Mouse (Mus musculus) heart, embryonic 11.5 days (tissue): ENCODE measurements around the gene Doc2b. TPM values are rescaled to one million over a fixed set of nuclear protein-coding genes. Genes with fewer than 3 reads are reported as not detected.
A peak's percentile ranks its signal among the peaks of the same experiment; 100 is the strongest.

Source experiments
- ATAC-seq: fragments of 200-750 bp; cut with Nextera tagmentation; replicated peaks from 2 replicates; pipeline ENCODE4 v1.8.0; 2017; ENCODE audit warnings: moderate library complexity; ENCODE audit not compliant: insufficient number of reproducible peaks, low FRiP score, low TSS enrichment
- H3K27ac ChIP-seq: fragments of 300-500 bp; sonication (generic); 2 replicates; pipeline ENCODE4 v1.5.1; 2014; ENCODE audit warnings: mild to moderate bottlenecking, low read depth, low read length
- H3K27me3 ChIP-seq: fragments of 300-500 bp; sonication (generic); 2 replicates; pipeline ENCODE4 v1.6.1; 2014; ENCODE audit warnings: mild to moderate bottlenecking, low read length, mixed read lengths; ENCODE audit not compliant: control insufficient read depth, insufficient read depth
- H3K36me3 ChIP-seq: fragments of 300-500 bp; sonication (generic); 2 replicates; pipeline ENCODE4 v1.6.1; 2014; ENCODE audit warnings: mild to moderate bottlenecking, low read length, moderate library complexity, mixed read lengths; ENCODE audit not compliant: control insufficient read depth, insufficient read depth
- H3K4me1 ChIP-seq: fragments of 300-500 bp; sonication (generic); 2 replicates; pipeline ENCODE4 v1.6.1; 2014; ENCODE audit warnings: low read length; ENCODE audit not compliant: control insufficient read depth, insufficient read depth
- H3K4me2 ChIP-seq: fragments of 300-500 bp; sonication (generic); 2 replicates; pipeline ENCODE4 v1.6.1; 2014; ENCODE audit warnings: mild to moderate bottlenecking, moderate library complexity
- H3K4me3 ChIP-seq: fragments of 300-500 bp; sonication (generic); 2 replicates; pipeline ENCODE4 v1.5.1; 2014; ENCODE audit warnings: low read depth, low read length
- H3K9ac ChIP-seq: fragments of 300-500 bp; sonication (generic); 2 replicates; pipeline ENCODE4 v1.6.1; 2014; ENCODE audit warnings: mild to moderate bottlenecking, low read depth, low read length, moderate library complexity
- H3K9me3 ChIP-seq: fragments of 300-500 bp; sonication (generic); replicated peaks from 2 replicates; pipeline ENCODE4 v1.6.1; 2016; ENCODE audit warnings: low read length; ENCODE audit not compliant: control insufficient read depth
- WGBS: fragments of 180-500 bp; shearing (Covaris S2); extraction: QIAGEN DNeasy Blood & Tissue Kit; methylation state at CpG from one replicate; pipeline ENCODE4 v1.1.7; 2014; ENCODE audit not compliant: insufficient replicate concordance; 5-methylcytosine and 5-hydroxymethylcytosine counted together
- polyA plus RNA-seq: library from polyadenylated mRNA; unstranded; fragments of >200 nt; fragmentation: Nextera tagmentation; extraction: Ambion mirVana; gene quantifications from 2 replicates; pipeline ENCODE4 v1.2.1, GENCODE M21; 2014

Doc2b gene
- polyA plus RNA-seq, 1 experiment from 2014 or later = 0.14 TPM

DNA sequence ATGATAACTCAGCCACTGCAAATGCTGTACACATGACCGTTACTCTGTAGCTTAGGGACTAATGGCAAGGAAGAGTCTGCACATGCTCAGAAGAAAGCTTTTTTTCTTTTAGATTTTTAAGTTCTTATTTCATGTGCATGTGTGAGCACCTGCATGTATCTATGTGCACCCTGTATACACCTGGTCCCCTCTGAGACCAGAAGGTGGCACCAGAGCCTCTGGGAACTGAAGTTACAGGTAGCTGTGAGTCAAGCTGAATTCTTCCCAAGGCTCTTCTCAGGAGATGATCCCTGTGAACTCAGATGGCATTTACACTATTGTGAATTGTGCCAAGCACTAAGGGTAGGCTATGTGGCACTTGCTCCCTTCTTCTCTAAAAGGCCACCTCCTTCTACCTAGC lies 19.9 kb downstream of the Doc2b start:
- H3K4me3 ChIP-seq = no peak overlapping the region
- H3K36me3 ChIP-seq = no peaks in the 10 kb centered on the region
- no peak overlapping the region for H3K4me2 ChIP-seq
- no peak overlapping the region for H3K27ac ChIP-seq
- H3K9me3 ChIP-seq = no peaks in the 10 kb centered on the region
- 83% methylated on average over 1 of the region's 1 CpGs for WGBS
- no peaks in the 10 kb centered on the region for H3K4me1 ChIP-seq
- ATAC-seq = no peak
- H3K27me3 ChIP-seq = no peaks in the 10 kb centered on the region
- no peak overlapping the region for H3K9ac ChIP-seq

DNA sequence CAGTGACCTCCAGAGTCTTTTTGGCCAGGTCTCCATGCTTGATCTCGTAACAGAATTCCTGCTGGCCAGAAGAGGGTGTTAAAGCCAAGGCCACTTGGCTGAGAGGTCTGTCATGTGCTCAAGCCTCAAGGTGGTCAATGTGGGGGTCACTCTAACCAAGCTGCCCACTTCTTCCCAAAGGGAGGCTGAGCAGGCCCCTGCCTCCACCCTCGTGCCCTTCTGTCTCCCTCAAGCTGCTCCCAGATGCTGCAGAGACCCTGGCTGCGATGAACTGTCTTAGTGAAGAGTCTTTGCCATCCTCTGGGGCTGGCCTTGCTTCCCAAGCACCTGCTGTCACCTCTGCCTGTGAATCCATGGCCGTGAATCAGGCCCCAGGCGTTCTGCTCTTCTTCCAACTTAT lies 23.3 kb downstream of the Doc2b start:
- no peak overlapping the region for H3K4me2 ChIP-seq
- H3K27me3 ChIP-seq = no peaks in the 10 kb centered on the region
- H3K27ac ChIP-seq = no peak overlapping the region
- no peak overlapping the region for H3K9ac ChIP-seq
- H3K4me3 ChIP-seq = no peak overlapping the region
- H3K4me1 ChIP-seq = no peaks in the 10 kb centered on the region
- WGBS = 69% methylated on average over 5 of the region's 5 CpGs
- no peaks in the 10 kb centered on the region for H3K36me3 ChIP-seq
- no peaks in the 10 kb centered on the region for H3K9me3 ChIP-seq
- no peak for ATAC-seq

DNA sequence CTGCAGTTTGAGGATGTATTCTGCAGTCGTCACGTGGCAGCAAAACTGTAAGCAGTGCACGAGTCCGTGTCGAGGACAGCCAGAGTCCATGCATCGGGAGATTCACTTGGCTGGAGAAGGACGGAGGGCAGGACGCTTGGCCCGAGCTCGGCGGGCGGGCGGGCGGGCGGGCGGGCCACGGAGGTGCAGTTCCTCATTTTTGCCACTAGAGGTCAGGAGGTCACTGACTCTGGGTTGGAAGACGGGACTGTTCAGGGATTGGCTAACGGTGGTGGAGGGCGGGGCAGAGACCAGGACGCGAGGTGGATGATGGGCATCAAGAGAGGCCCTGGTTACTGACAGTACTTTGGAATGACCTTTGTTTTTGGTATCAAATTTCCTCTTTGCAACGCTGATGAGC lies 26.6 kb downstream of the Doc2b start:
- ATAC-seq = peak; percentile 82
- peaks cover 15% of the 10 kb centered on the region for H3K36me3 ChIP-seq
- peak overlapping the region; percentile 29 for H3K4me2 ChIP-seq
- under 1% methylated on average over 23 of the region's 23 CpGs for WGBS
- no peaks in the 10 kb centered on the region for H3K4me1 ChIP-seq
- no peak overlapping the region for H3K4me3 ChIP-seq
- H3K27me3 ChIP-seq = no peaks in the 10 kb centered on the region
- no peaks in the 10 kb centered on the region for H3K9me3 ChIP-seq
- no peak overlapping the region for H3K9ac ChIP-seq
- H3K27ac ChIP-seq = no peak overlapping the region

DNA sequence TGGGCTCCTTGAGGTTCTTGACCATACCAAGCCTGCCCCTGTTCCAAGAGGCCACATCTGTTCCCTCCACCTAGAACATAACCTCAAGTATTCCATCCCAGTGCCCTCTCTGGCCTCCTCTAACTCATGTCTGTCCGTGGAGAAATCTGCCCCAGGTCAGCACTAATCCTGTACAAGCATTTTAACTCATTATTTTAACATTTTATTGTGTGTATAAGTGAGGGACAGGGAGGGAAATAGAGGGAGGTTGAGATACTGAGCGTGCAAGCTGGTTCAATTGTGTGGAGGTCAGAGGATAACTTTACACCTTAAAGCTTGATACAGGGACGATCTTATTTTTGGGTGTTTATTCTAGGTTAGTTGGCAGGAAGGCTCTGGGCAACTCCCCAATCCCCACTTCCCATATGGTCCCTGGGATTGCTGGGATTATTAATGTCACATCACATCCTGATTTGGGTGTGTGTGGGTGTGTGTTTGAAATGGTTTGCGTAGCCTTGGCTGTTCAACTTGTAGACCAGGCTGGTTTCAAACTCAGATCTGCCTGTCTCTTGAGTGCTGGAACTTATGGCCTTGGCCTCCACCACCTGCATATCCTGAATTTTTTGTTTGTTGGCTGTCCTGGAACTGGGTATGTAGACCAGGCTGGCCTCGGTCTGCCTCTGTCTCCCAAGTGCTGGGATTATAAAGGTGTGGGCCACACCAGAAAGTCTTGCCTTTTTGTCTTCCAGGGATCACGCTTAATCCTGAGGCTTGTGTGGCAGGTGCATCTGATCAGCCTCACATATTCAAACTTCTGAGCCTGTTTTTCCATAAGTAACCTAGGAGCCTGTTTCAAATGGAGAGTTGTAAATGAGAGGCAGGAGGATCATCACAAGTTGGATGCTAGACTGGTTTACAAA lies 27.5 kb downstream of the Doc2b start:
- Histone ChIP-seq H3K27ac (0 out of 2 replicates have a peak overlapping the region, but pooled peaks have one; percentile 46), H3K9me3 (no peaks in the 10 kb centered on the region), H3K27me3 (no peaks in the 10 kb centered on the region), H3K9ac (no peak overlapping the region), H3K4me3 (no peak overlapping the region), H3K4me2 (peak overlapping the region; percentile 29), H3K4me1 (no peaks in the 10 kb centered on the region), H3K36me3 (peaks cover 15% of the 10 kb centered on the region)
- WGBS = 56% methylated on average over 6 of the region's 6 CpGs
- ATAC-seq = no peak

DNA sequence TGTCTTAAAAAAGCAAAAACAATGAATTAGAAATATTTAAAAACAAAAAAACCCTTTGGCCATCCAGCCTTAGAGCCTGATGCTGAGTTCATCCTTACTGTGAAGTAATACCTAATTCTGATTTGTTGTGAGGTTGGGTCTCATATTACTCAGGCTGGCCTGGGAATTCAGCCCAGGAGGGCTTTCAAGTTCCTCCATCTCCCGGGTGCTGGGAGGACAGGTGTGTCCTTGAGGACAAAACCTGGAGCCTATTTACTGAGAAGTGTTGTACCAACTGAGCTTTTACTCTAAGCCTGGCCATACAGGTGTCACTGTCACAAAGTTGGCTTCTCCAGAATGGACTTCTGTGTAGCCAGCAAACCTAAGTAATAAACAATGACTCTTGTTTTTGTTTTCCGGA lies 28.8 kb downstream of the Doc2b start:
- Histone ChIP-seq H3K4me2 (no peak overlapping the region), H3K36me3 (peaks cover 15% of the 10 kb centered on the region), H3K4me3 (no peak overlapping the region), H3K9ac (no peak overlapping the region), H3K4me1 (no peaks in the 10 kb centered on the region), H3K9me3 (no peaks in the 10 kb centered on the region), H3K27me3 (no peaks in the 10 kb centered on the region), H3K27ac (no peak overlapping the region)
- no peak for ATAC-seq
- WGBS = 79% methylated on average over 2 of the region's 2 CpGs

DNA sequence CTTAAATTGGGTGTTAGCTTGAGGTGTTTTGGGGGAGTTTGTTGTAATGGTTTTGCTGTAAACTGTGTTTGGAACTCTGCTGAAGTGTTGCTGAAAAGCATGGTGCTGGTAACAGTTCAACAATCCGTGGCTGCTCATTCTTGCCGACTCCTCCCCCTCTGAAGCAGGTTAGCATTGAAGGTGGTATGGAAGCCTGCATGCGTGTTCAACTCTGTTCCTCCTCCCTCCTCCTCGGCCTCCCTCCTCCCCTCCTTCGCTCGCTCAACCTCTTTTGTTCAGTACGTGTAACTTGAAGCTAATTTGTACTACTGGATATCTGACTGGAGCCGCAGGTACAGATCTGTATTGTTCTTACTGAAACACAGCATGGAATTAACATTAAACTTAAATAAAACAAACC lies 30.7 kb downstream of the Doc2b start:
- H3K4me2 ChIP-seq = no peak overlapping the region
- H3K9me3 ChIP-seq = no peaks in the 10 kb centered on the region
- H3K9ac ChIP-seq = no peak overlapping the region
- peaks cover 17% of the 10 kb centered on the region for H3K36me3 ChIP-seq
- H3K27me3 ChIP-seq = no peaks in the 10 kb centered on the region
- no peak overlapping the region for H3K4me3 ChIP-seq
- 88% methylated on average over 8 of the region's 8 CpGs for WGBS
- no peak overlapping the region for H3K27ac ChIP-seq
- ATAC-seq = no peak
- no peaks in the 10 kb centered on the region for H3K4me1 ChIP-seq

DNA sequence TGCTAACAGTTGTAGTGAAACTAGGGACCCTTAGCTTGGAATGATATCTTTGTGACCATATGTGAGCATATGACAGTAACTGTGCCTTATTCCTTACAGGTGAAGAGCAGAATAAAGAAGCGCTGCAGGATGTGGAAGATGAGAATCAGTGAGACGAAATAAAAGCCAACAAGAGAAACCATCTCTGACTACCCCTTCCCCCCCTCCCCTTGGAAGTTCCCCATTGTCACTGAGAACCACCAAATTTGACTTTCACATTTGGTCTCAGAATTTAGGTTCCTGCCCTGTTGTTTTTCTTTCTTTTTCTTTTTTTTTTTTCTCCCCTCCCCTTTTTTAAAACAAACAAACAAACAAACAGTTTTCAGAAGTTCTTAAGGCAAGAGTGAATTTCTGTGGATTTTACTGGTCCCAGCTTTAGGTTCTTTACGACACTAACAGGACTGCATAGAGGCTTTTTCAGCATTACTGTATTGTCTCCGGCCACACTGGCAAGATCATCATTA lies 31.3 kb downstream of the Doc2b start:
- Histone ChIP-seq H3K9ac (no peak overlapping the region), H3K4me1 (no peaks in the 10 kb centered on the region), H3K4me3 (no peak overlapping the region), H3K27ac (no peak overlapping the region), H3K4me2 (no peak overlapping the region), H3K27me3 (no peaks in the 10 kb centered on the region), H3K9me3 (no peaks in the 10 kb centered on the region), H3K36me3 (peaks cover 17% of the 10 kb centered on the region)
- 93% methylated on average over 4 of the region's 4 CpGs for WGBS
- no peak for ATAC-seq

DNA sequence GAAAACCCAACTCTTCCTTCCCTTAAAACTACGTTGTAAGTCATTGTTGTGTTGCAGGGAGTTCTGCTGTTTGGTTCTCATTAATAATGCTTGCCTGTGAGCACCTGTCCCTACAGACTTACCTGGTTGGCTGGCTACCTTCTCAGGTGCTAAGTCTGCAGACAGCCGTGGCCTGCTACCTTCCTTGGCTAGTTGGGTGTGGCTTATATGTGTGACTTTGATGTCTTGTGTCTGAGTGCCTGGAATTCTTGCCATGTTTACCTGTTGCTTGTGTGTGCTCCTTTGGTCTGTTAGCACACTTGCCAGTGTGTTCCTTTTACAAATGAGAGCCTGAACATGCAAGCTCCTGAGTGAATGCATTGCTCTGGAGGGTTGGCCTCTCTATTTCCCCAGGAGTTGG lies 33.1 kb downstream of the Doc2b start:
- no peak overlapping the region for H3K4me3 ChIP-seq
- H3K9me3 ChIP-seq = no peaks in the 10 kb centered on the region
- H3K36me3 ChIP-seq = peaks cover 23% of the 10 kb centered on the region
- WGBS = 88% methylated on average over 2 of the region's 2 CpGs
- no peaks in the 10 kb centered on the region for H3K4me1 ChIP-seq
- no peak overlapping the region for H3K9ac ChIP-seq
- no peak overlapping the region for H3K4me2 ChIP-seq
- no peak overlapping the region for H3K27ac ChIP-seq
- no peaks in the 10 kb centered on the region for H3K27me3 ChIP-seq
- no peak for ATAC-seq

DNA sequence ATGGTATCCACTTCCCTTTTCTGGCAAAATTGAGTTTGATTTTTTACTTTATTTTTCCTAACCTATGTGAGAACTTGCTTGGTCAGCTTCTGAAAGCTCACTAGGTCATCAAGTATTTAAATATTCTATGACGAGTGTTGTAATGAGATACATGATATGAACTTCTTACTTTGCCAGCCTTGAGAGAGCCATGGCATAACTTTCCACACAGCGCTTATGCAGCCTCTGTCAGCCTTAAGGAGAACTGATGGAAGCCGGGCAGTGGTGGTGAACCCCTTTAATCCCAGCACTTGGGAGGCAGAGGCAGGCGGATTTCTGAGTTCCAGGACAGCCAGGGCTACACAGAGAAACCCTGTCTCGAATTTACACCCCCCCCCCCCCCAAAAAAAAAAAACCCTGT lies 35.1 kb downstream of the Doc2b start:
- no peak for ATAC-seq
- Histone ChIP-seq H3K9ac (no peak overlapping the region), H3K9me3 (no peaks in the 10 kb centered on the region), H3K4me1 (no peaks in the 10 kb centered on the region), H3K36me3 (peaks cover 33% of the 10 kb centered on the region), H3K4me2 (no peak overlapping the region), H3K27ac (no peak overlapping the region), H3K4me3 (no peak overlapping the region), H3K27me3 (no peaks in the 10 kb centered on the region)
- WGBS = 90% methylated on average over 5 of the region's 5 CpGs
